Mouse (Mus musculus) hindbrain, embryonic 12.5 days (tissue): Measurements from ENCODE around the gene Lysmd4. TPM values are rescaled to one million over a fixed set of nuclear protein-coding genes. Genes with fewer than 3 reads are reported as not detected.

Experiments used
- ATAC-seq: fragments of 200-750 bp; cut with Nextera tagmentation; 2 replicates; pipeline ENCODE4 v1.8.0; 2017; ENCODE audit warnings: moderate TSS enrichment; ENCODE audit not compliant: low FRiP score
- H3K27ac ChIP-seq: fragments of 300-500 bp; sonication (generic); 2 replicates; pipeline ENCODE4 v1.5.1; 2016; ENCODE audit warnings: mild to moderate bottlenecking
- H3K27me3 ChIP-seq: fragments of 300-500 bp; sonication (generic); 2 replicates; pipeline ENCODE4 v1.6.1; 2016; ENCODE audit warnings: mild to moderate bottlenecking
- H3K36me3 ChIP-seq: fragments of 300-500 bp; sonication (generic); 2 replicates; pipeline ENCODE4 v1.6.1; 2016; ENCODE audit warnings: mild to moderate bottlenecking
- H3K4me1 ChIP-seq: fragments of 300-500 bp; sonication (generic); 2 replicates; pipeline ENCODE4 v1.6.1; 2016
- H3K4me2 ChIP-seq: fragments of 300-500 bp; sonication (generic); replicated peaks from 2 replicates; pipeline ENCODE4 v1.6.1; 2016; ENCODE audit warnings: mild to moderate bottlenecking
- H3K4me3 ChIP-seq: fragments of 300-500 bp; sonication (generic); 2 replicates; pipeline ENCODE4 v1.5.1; 2016; ENCODE audit warnings: mild to moderate bottlenecking
- H3K9ac ChIP-seq: fragments of 300-500 bp; sonication (generic); 2 replicates; pipeline ENCODE4 v1.6.1; 2016; ENCODE audit warnings: mild to moderate bottlenecking, moderate library complexity
- H3K9me3 ChIP-seq: fragments of 300-500 bp; sonication (generic); replicated peaks from 2 replicates; pipeline ENCODE4 v1.6.1; 2016; ENCODE audit warnings: mild to moderate bottlenecking
- WGBS: fragments of 180-500 bp; shearing (Covaris S2); methylation state at CpG from one replicate; pipeline ENCODE4 v1.1.7; 2016; 5-methylcytosine and 5-hydroxymethylcytosine counted together
- polyA plus RNA-seq: library from polyadenylated mRNA; unstranded; fragments of >200 nt; fragmentation: Nextera tagmentation; extraction: Ambion mirVana; gene quantifications from 2 replicates; pipeline ENCODE4 v1.2.1, GENCODE M21; 2016

The Lysmd4 gene
- 24.3 and 26.3 TPM in 2 replicates for polyA plus RNA-seq

DNA sequence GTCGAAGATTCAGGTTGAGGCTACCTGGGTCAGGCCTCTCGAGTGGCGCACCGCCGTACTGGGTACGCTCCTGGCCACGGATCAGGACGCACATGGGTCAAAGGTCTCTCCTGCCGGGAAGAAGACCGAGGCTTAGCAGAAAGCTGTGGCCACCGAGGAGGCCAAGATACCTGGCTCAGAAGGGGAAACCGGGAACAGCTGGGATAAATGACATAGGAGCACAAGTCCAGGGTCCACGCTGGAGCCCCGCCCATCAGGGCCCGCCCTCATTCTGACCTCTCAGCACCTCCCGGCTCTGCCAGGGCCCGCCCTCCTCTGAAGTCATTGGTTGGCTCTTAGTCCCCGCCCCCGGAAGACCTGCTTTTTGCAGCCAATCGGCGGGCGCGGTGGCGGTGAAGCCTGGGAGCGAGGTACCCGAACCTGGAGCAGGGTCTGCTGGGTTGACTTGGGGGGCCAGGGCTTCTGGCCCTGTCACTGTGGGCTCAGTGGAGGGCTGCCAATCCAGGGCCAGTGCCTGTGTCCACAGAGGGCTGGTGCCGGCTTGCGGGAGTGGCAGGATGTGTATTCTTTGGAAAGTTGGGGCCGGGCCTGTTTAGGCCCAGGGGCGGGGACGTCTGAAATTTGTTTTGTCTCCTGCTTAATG is at the start of gene Lysmd4:
Gene Lysmd4 (plus strand): TSS at position 325 of the 643 bp plus-strand sequence.
- peak within 1 kb of the TSS; percentile 83 for H3K4me3 ChIP-seq
- peak within 1 kb of the TSS; percentile 89 for H3K4me2 ChIP-seq
- no peaks in the 10 kb centered on the region for H3K27me3 ChIP-seq
- H3K36me3 ChIP-seq, result peaks cover 25% of the 10 kb centered on the region
- peaks cover 18% of the 10 kb centered on the region for H3K4me1 ChIP-seq
- H3K9me3 ChIP-seq, result no peaks in the 10 kb centered on the region
- H3K27ac ChIP-seq, result 0 out of 2 replicates have a peak within 1 kb of the TSS, but pooled peaks have one; percentile 35
- 7% methylated on average over 29 of the region's 31 CpGs for WGBS
- ATAC-seq, result peak; percentile 98
- peak within 1 kb of the TSS; percentile 80 for H3K9ac ChIP-seq

GRCm38 (mm10) chr7:67173522-67174195 is 48.7 kb upstream of the Lysmd4 start:
- Histone ChIP-seq H3K36me3 (no peaks in the 10 kb centered on the region), H3K9me3 (no peaks in the 10 kb centered on the region), H3K27ac (no peak overlapping the region), H3K4me1 (no peaks in the 10 kb centered on the region), H3K4me2 (no peak overlapping the region), H3K4me3 (no peak overlapping the region), H3K9ac (no peak overlapping the region), H3K27me3 (no peaks in the 10 kb centered on the region)
- no peak for ATAC-seq
- WGBS, result 70% methylated on average over 2 of the region's 2 CpGs

DNA sequence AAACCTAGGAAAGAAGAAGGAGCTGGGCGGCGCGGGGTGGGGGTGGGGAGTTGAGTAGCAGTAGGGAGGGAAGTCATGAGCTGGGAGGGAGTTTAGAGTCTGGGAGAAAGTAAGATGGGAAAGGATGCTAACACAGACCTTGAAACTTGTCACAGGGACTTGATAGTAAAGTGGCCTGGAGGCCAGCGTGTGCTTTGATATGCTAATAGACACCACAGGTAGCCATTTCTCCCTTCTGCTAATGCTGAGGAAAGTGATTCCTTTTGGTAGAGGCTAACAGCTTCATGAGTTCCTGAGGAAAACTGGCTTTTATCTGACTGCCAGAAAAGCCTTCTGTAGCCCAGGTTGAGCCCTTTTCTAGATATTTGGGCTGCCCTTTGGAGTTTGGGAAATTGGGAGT is 38.6 kb upstream of the Lysmd4 start:
- no peak for ATAC-seq
- 8% methylated on average over 4 of the region's 4 CpGs for WGBS

DNA sequence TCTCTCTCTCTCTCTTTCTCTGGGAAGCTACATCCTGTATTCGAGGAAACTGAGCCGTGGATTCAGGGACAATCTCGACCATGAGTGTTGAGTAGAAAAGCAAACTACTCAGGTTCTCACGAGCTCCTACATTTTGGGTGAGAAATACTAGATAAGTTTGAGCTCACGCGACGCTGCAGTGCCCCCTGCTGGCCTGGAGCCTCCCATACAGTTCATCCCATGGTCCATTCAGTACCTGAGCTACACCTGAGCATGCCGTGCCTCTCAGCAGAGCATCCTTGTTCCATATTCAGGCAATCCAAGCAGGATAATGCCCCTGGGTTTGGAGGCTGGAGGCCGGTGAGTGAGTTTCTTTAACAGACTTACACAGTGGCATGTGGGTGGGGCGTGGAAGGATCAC is 22.9 kb upstream of the Lysmd4 start:
- Histone ChIP-seq H3K27me3 (no peaks in the 10 kb centered on the region), H3K9me3 (no peaks in the 10 kb centered on the region), H3K27ac (no peak overlapping the region), H3K4me2 (no peak overlapping the region), H3K9ac (no peak overlapping the region), H3K36me3 (no peaks in the 10 kb centered on the region), H3K4me3 (no peak overlapping the region), H3K4me1 (no peaks in the 10 kb centered on the region)
- no peak for ATAC-seq
- 19% methylated on average over 10 of the region's 10 CpGs for WGBS

More for the DNA sequence above, 38.6 kb upstream of the Lysmd4 start:
- H3K4me1 ChIP-seq, result no peaks in the 10 kb centered on the region
- H3K4me2 ChIP-seq, result no peak overlapping the region
- H3K27ac ChIP-seq, result no peak overlapping the region
- H3K9ac ChIP-seq, result no peak overlapping the region
- H3K4me3 ChIP-seq, result no peak overlapping the region
- H3K36me3 ChIP-seq, result no peaks in the 10 kb centered on the region
- no peaks in the 10 kb centered on the region for H3K27me3 ChIP-seq
- H3K9me3 ChIP-seq, result no peaks in the 10 kb centered on the region

DNA sequence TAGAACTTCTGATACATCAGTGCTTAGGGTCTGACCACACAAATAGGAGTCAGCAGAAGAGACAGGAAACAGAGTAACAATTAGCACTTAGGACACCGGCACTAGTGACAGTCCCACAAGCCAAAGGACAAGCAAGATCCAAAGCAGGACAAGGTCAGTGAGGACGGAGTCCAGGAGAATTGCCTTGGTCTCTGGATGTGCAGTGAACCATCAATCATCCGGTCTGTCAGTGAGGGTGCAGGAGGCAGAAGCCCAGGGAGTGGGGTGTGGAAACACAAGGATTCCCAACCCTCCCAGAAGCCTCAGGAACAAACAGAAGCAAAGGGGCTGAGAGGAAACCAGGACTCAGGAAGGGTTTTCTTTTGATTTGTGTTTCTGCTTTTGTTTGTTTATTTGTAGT is 18.7 kb upstream of the Lysmd4 start:
- 75% methylated on average over 3 of the region's 3 CpGs for WGBS
- H3K4me3 ChIP-seq, result no peak overlapping the region
- H3K9ac ChIP-seq, result no peak overlapping the region
- ATAC-seq, result no peak
- 0 out of 2 replicates have a peak, but pooled peaks cover 2% of the 10 kb centered on the region for H3K4me1 ChIP-seq
- no peak overlapping the region for H3K27ac ChIP-seq
- no peak overlapping the region for H3K4me2 ChIP-seq
- H3K36me3 ChIP-seq, result no peaks in the 10 kb centered on the region
- H3K27me3 ChIP-seq, result no peaks in the 10 kb centered on the region
- no peaks in the 10 kb centered on the region for H3K9me3 ChIP-seq

DNA sequence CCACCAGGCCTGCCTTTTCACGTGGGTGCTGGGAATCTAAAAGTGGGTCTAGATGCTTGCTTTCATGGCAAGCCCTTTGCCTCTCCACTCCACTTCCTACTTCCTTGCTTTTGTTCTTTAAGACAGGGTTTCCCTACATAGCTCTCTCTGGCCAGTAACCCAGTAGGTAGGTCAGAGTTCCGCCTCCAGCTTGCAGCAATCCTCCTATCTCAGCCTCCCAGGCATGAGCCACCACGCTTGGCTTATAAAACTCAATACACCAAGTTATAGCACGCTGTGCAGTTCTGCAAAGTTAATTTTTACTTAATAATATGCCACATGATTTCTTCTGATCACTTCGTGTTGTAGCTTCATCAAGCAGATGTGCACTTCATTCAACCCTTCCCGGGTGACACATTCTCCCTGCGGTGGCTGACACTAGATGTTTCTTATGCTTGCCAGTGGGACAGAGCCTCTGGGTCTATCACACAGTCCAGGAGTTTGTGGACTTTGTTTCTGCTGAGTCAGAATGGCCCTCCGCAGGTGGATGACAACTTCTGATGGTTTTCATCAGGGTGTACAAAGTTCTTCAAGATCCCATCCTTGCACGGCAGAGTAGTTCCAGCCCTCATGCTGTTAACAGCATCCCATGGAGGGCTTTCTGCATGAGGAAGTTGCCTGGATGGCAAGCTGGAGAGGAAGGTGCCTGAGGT is 16.5 kb upstream of the Lysmd4 start:
- no peaks in the 10 kb centered on the region for H3K9me3 ChIP-seq
- 0 out of 2 replicates have a peak, but pooled peaks cover 2% of the 10 kb centered on the region for H3K4me1 ChIP-seq
- H3K27ac ChIP-seq, result no peak overlapping the region
- H3K4me3 ChIP-seq, result no peak overlapping the region
- H3K4me2 ChIP-seq, result no peak overlapping the region
- no peaks in the 10 kb centered on the region for H3K27me3 ChIP-seq
- H3K36me3 ChIP-seq, result no peaks in the 10 kb centered on the region
- no peak overlapping the region for H3K9ac ChIP-seq
- ATAC-seq, result no peak
- WGBS, result 89% methylated on average over 9 of the region's 9 CpGs

DNA sequence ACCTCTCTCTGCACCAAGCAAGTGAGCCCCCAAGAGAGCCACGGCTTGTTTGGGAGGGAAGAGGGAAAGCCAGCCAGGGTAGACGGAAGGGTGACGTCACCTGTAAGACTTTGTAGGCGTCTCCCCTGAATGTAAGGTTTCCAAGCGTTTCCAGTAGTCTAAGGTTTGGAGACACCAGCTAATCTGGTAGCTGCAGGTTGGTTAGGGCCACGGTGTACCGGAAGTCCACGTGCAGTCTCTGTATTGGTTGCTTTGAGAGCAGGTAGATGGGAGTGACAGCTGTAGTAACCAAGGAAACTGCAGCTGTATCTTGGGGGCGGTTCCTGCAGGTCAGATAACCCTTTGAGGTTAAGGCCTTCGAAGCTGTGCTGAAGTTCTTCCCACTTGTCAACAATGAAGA is 15.8 kb upstream of the Lysmd4 start:
- H3K9me3 ChIP-seq, result no peaks in the 10 kb centered on the region
- no peak overlapping the region for H3K4me3 ChIP-seq
- WGBS, result 83% methylated on average over 10 of the region's 10 CpGs
- no peaks in the 10 kb centered on the region for H3K27me3 ChIP-seq
- H3K36me3 ChIP-seq, result no peaks in the 10 kb centered on the region
- H3K9ac ChIP-seq, result no peak overlapping the region
- H3K4me1 ChIP-seq, result 0 out of 2 replicates have a peak, but pooled peaks cover 2% of the 10 kb centered on the region
- no peak overlapping the region for H3K27ac ChIP-seq
- no peak overlapping the region for H3K4me2 ChIP-seq
- ATAC-seq, result no peak

- H3K4me2 ChIP-seq, result no peak overlapping the region
- 0 out of 2 replicates have a peak, but pooled peaks cover 11% of the 10 kb centered on the region for H3K4me1 ChIP-seq
- no peak for ATAC-seq
- H3K9me3 ChIP-seq, result no peaks in the 10 kb centered on the region
- H3K9ac ChIP-seq, result no peak overlapping the region
- H3K36me3 ChIP-seq, result no peaks in the 10 kb centered on the region
- H3K27me3 ChIP-seq, result no peaks in the 10 kb centered on the region
- no peak overlapping the region for H3K4me3 ChIP-seq
- no peak overlapping the region for H3K27ac ChIP-seq
- 45% methylated on average over 6 of the region's 6 CpGs for WGBS
Observed at GRCm38 (mm10) chr7:67207701-67208100, 14.6 kb upstream of the Lysmd4 start.

- Histone ChIP-seq H3K27me3 (no peaks in the 10 kb centered on the region), H3K9ac (no peak overlapping the region), H3K4me1 (0 out of 2 replicates have a peak, but pooled peaks cover 11% of the 10 kb centered on the region), H3K4me3 (no peak overlapping the region), H3K36me3 (no peaks in the 10 kb centered on the region), H3K9me3 (no peaks in the 10 kb centered on the region), H3K4me2 (no peak overlapping the region), H3K27ac (no peak overlapping the region)
- no peak for ATAC-seq
- WGBS, result 88% methylated on average over 1 of the region's 1 CpGs
Observed at GRCm38 (mm10) chr7:67208317-67208716, 14.0 kb upstream of the Lysmd4 start.

DNA sequence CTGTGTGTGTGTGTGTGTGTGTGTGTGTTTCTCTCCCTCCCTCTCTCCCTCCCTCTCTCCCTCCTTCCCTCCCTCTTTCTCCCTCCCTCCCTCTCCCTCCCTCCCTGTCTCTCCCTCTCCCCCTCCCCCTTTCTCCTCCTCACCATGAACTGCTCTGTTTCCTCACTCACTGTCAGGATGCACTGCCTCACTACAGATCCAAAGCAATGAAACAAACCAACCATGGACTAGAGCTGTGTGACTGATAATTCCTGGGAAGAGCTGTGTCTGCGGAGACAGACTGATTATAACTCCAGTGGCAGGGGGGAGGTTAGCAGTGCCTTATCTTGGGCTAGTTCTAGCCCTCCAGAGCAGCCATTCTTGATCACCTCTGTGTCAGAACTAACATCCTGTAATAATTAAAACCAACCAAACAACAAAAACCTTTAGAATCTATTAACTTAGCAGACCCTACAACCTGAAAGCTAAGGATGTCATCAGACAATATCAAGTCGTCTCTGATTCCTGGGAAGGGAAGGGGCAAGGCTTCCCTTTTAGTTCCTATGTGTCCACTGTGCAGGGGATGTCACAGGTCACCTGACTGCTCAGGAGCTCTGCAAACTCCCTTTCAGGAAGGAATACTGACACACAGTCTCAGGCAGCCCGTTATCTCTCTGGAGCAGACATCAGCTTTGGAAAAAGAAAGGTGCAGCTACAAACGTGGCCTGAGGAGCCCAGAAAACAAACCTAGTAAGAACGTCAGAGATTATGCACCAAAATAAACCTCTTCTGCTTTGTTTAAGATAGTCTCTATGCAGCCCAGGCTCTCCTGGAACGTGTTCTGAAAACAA is 12.1 kb upstream of the Lysmd4 start:
- 67% methylated on average over 6 of the region's 6 CpGs for WGBS
- no peaks in the 10 kb centered on the region for H3K9me3 ChIP-seq
- H3K4me3 ChIP-seq, result no peak overlapping the region
- no peak overlapping the region for H3K27ac ChIP-seq
- H3K36me3 ChIP-seq, result no peaks in the 10 kb centered on the region
- 0 out of 2 replicates have a peak, but pooled peaks cover 11% of the 10 kb centered on the region for H3K4me1 ChIP-seq
- no peak overlapping the region for H3K9ac ChIP-seq
- H3K27me3 ChIP-seq, result no peaks in the 10 kb centered on the region
- ATAC-seq, result no peak
- no peak overlapping the region for H3K4me2 ChIP-seq

GRCm38 (mm10) chr7:67211341-67211740 is 11.0 kb upstream of the Lysmd4 start:
- Histone ChIP-seq H3K9ac (no peak overlapping the region), H3K4me1 (0 out of 2 replicates have a peak, but pooled peaks cover 11% of the 10 kb centered on the region), H3K4me2 (no peak overlapping the region), H3K27ac (no peak overlapping the region), H3K4me3 (no peak overlapping the region), H3K27me3 (no peaks in the 10 kb centered on the region), H3K36me3 (no peaks in the 10 kb centered on the region), H3K9me3 (no peaks in the 10 kb centered on the region)
- 26% methylated on average over 6 of the region's 6 CpGs for WGBS
- ATAC-seq, result no peak

- Histone ChIP-seq H3K9me3 (no peaks in the 10 kb centered on the region), H3K27me3 (no peaks in the 10 kb centered on the region)
- 30% methylated on average over 4 of the region's 4 CpGs for WGBS
Observed at GRCm38 (mm10) chr7:67211971-67212370, 10.4 kb upstream of the Lysmd4 start.

More at GRCm38 (mm10) chr7:67211971-67212370, 10.4 kb upstream of the Lysmd4 start:
- no peak overlapping the region for H3K27ac ChIP-seq
- H3K9ac ChIP-seq, result no peak overlapping the region
- no peak overlapping the region for H3K4me3 ChIP-seq
- no peaks in the 10 kb centered on the region for H3K36me3 ChIP-seq
- H3K4me2 ChIP-seq, result no peak overlapping the region
- 0 out of 2 replicates have a peak, but pooled peaks cover 11% of the 10 kb centered on the region for H3K4me1 ChIP-seq
- no peak for ATAC-seq
